ENCODE assay signal across 12 mouse cellular contexts in the genomic region with DNA sequence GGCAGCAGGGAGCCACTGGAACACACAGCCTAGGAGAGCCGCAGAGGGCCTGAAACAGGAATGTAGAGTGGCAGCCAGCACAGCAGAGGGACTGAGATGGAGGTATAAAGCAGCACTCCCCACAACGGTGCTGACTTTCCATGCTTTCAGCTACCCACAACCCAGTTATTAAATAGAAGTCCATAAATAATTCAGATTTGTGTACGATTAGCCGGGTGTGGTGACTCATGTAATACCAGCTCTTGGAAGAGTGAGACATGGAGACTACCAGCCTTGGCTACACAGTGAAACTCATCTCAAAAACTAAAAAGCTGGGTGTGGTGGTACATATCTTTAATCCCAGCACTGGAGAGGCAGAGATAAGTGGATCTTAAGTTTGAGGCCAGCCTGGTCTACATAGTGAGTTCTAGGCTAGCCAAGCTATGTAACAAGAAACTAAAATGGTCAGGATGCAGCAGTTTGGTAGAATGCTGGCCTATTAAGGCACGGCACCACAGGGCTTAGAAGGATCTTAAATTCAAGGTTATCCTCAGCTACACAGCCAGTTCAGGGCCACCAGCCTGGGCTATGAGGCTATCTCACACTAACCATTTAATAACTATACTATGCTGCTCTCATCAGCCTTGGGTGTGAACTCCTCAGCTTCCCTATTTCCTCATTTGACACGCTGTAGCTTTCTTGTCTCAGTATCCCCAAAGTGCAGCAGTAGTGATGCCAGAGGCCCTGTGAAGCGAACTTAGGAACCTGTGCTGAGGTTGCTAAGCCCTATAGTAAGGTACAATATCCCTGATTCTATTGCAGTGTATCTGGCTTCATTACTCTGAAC. TPM values are rescaled to one million over a fixed set of nuclear protein-coding genes. Genes with fewer than 3 reads are reported as not detected.
DNase-seq lines count a peak whose midpoint lies in the region; ATAC-seq lines count a peak whose summit lies in the region.
"Had no signal": no experiment of that assay in that cellular context is flagged by ENCODE, and none has a peak within 500 bp of the region (broad histone marks: within the 10 kb centered on the region; RNA-seq: fewer than 3 reads in every experiment).

No protein-coding gene starts in this region.

- peak overlapping the region; percentile 91; the same call in 1 of the 2 replicates for H3K4me2 ChIP-seq in heart, embryonic 12.5 days
- no peak overlapping the region for H3K4me2 ChIP-seq in liver, embryonic 13.5 days
- no peak overlapping the region for H3K4me2 ChIP-seq in liver, embryonic 11.5 days
- peak overlapping the region; percentile 91; the same call in 1 of the 2 replicates for H3K4me2 ChIP-seq in neural tube, embryonic 15.5 days

- DNase-seq in heart, adult 11 months = no peak
- DNase-seq in liver, embryonic 13.5 days = no peak
- DNase-seq in liver, embryonic 11.5 days (ENCODE audit: low spot score) = no peak
- DNase-seq in brain, adult 2 months (ENCODE audit: low read depth, low spot score) = peak; percentile 32
- DNase-seq in left cerebral cortex, adult 18-20 months (ENCODE audit: low spot score in 2 of 2) = no peak
- DNase-seq: adrenal gland, postnatal 25 days; cerebellum, postnatal 10 days; right cerebral cortex, postnatal 4 days; thymus, postnatal 14 days had no signal

- no peak for ATAC-seq in heart, embryonic 12.5 days (ENCODE audit: insufficient number of reproducible peaks, low FRiP score)
- ATAC-seq in liver, embryonic 13.5 days (ENCODE audit: low read depth) = peak; percentile 46
- no peak for ATAC-seq in liver, embryonic 11.5 days (replicated peaks; ENCODE audit: low FRiP score)
- ATAC-seq in neural tube, embryonic 15.5 days (ENCODE audit: low FRiP score) = no peak

- peak overlapping the region; percentile 87; the same call in 1 of the 2 replicates for H3K9ac ChIP-seq in heart, embryonic 12.5 days
- H3K9ac ChIP-seq in liver, embryonic 13.5 days = no peak overlapping the region
- H3K9ac ChIP-seq in liver, embryonic 11.5 days (ENCODE audit: low read depth, low read length) = no peak overlapping the region
- no peak overlapping the region for H3K9ac ChIP-seq in neural tube, embryonic 15.5 days (replicated peaks)

- no peaks in the 10 kb centered on the region for H3K9me3 ChIP-seq in heart, embryonic 12.5 days (replicated peaks)
- no peaks in the 10 kb centered on the region for H3K9me3 ChIP-seq in liver, embryonic 13.5 days (replicated peaks)
- no peaks in the 10 kb centered on the region for H3K9me3 ChIP-seq in liver, embryonic 11.5 days (ENCODE audit: control insufficient read depth, low read length)
- H3K9me3 ChIP-seq in neural tube, embryonic 15.5 days (replicated peaks) = no peaks in the 10 kb centered on the region

- H3K36me3 ChIP-seq in heart, embryonic 12.5 days = peaks cover 45% of the 10 kb centered on the region
- H3K36me3 ChIP-seq in liver, embryonic 13.5 days = peaks cover 42% of the 10 kb centered on the region
- peaks cover 34% of the 10 kb centered on the region for H3K36me3 ChIP-seq in liver, embryonic 11.5 days (ENCODE audit: control insufficient read depth, insufficient read depth, low read length)
- peaks cover 42% of the 10 kb centered on the region for H3K36me3 ChIP-seq in neural tube, embryonic 15.5 days

- 78% methylated on average over 7 of the region's 7 CpGs for WGBS in heart, embryonic 12.5 days
- 65% methylated on average over 7 of the region's 7 CpGs for WGBS in liver, embryonic 13.5 days (ENCODE audit: insufficient replicate concordance)
- WGBS in liver, embryonic 11.5 days = 73% methylated on average over 7 of the region's 7 CpGs
- WGBS in neural tube, embryonic 15.5 days = 76% methylated on average over 7 of the region's 7 CpGs

- H3K27me3 ChIP-seq in heart, embryonic 12.5 days (replicated peaks) = no peaks in the 10 kb centered on the region
- H3K27me3 ChIP-seq in liver, embryonic 13.5 days = peaks cover 35% of the 10 kb centered on the region
- H3K27me3 ChIP-seq in liver, embryonic 11.5 days (replicated peaks; ENCODE audit: control insufficient read depth, insufficient read depth, low read length) = peaks cover 6% of the 10 kb centered on the region; the same call in 1 of the 2 replicates
- no peaks in the 10 kb centered on the region for H3K27me3 ChIP-seq in neural tube, embryonic 15.5 days (replicated peaks)

- H3K4me1 ChIP-seq in heart, embryonic 12.5 days (replicated peaks) = peaks cover 31% of the 10 kb centered on the region
- peaks cover 50% of the 10 kb centered on the region for H3K4me1 ChIP-seq in liver, embryonic 13.5 days (replicated peaks)
- H3K4me1 ChIP-seq in liver, embryonic 11.5 days (replicated peaks; ENCODE audit: control insufficient read depth, insufficient read depth, low read length) = peaks cover 12% of the 10 kb centered on the region
- peaks cover 33% of the 10 kb centered on the region for H3K4me1 ChIP-seq in neural tube, embryonic 15.5 days

- peak overlapping the region; percentile 92; the same call in 1 of the 2 replicates for H3K27ac ChIP-seq in heart, embryonic 12.5 days (ENCODE audit: poor library complexity, severe bottlenecking)
- no peak overlapping the region for H3K27ac ChIP-seq in liver, embryonic 13.5 days
- H3K27ac ChIP-seq in liver, embryonic 11.5 days (ENCODE audit: low read depth, low read length) = no peak overlapping the region
- peak overlapping the region; percentile 94; the same call in 1 of the 2 replicates for H3K27ac ChIP-seq in neural tube, embryonic 15.5 days (replicated peaks)

- no peak overlapping the region for H3K4me3 ChIP-seq in heart, embryonic 12.5 days
- H3K4me3 ChIP-seq in liver, embryonic 13.5 days (replicated peaks) = no peak overlapping the region
- H3K4me3 ChIP-seq in liver, embryonic 11.5 days (ENCODE audit: low read depth, low read length) = no peak overlapping the region
- H3K4me3 ChIP-seq in neural tube, embryonic 15.5 days (replicated peaks) = no peak overlapping the region

RNA-seq across cellular contexts. Expression of a gene that starts 2.0 kb away (rescaled TPM):
- 29.5 and 33.0 TPM in 2 replicates for polyA plus RNA-seq in heart, embryonic 12.5 days (2016; fragmentation: Nextera tagmentation; extraction: Ambion mirVana)
- 1.7 and 2.3 TPM in 2 replicates for polyA plus RNA-seq in liver, embryonic 13.5 days (2015; fragmentation: Nextera tagmentation; extraction: Ambion mirVana)
- 7.7 and 7.8 TPM in 2 replicates for polyA plus RNA-seq in liver, embryonic 11.5 days (2014; fragmentation: Nextera tagmentation; extraction: Ambion mirVana)
- 16.9 and 19.2 TPM in 2 replicates for polyA plus RNA-seq in neural tube, embryonic 15.5 days (2015; fragmentation: Nextera tagmentation; extraction: Ambion mirVana)
- 100 to 1,000 TPM; 106 to 124 TPM for total RNA-seq in left cerebral cortex, adult 18-20 months (2021)

RNA-seq across cellular contexts. Expression of a gene that starts 11.6 kb away (rescaled TPM):
- 57.2 and 61.9 TPM in 2 replicates for polyA plus RNA-seq in heart, embryonic 12.5 days (2016; fragmentation: Nextera tagmentation; extraction: Ambion mirVana)
- polyA plus RNA-seq in liver, embryonic 13.5 days (2015; fragmentation: Nextera tagmentation; extraction: Ambion mirVana) = 74.8 and 74.9 TPM in 2 replicates
- polyA plus RNA-seq in liver, embryonic 11.5 days (2014; fragmentation: Nextera tagmentation; extraction: Ambion mirVana) = 127 and 130 TPM in 2 replicates
- 96.4 and 97.1 TPM in 2 replicates for polyA plus RNA-seq in neural tube, embryonic 15.5 days (2015; fragmentation: Nextera tagmentation; extraction: Ambion mirVana)
- total RNA-seq in left cerebral cortex, adult 18-20 months (2021) = 10 to 100 TPM; 41.8 to 48.5 TPM

RNA-seq across cellular contexts. Expression of a gene that starts 11.6 kb away (rescaled TPM):
- polyA plus RNA-seq in heart, embryonic 12.5 days (2016; fragmentation: Nextera tagmentation; extraction: Ambion mirVana) = 512 and 519 TPM in 2 replicates
- polyA plus RNA-seq in liver, embryonic 13.5 days (2015; fragmentation: Nextera tagmentation; extraction: Ambion mirVana) = 491 and 563 TPM in 2 replicates
- 943 and 989 TPM in 2 replicates for polyA plus RNA-seq in liver, embryonic 11.5 days (2014; fragmentation: Nextera tagmentation; extraction: Ambion mirVana)
- 364 and 412 TPM in 2 replicates for polyA plus RNA-seq in neural tube, embryonic 15.5 days (2015; fragmentation: Nextera tagmentation; extraction: Ambion mirVana)
- total RNA-seq in left cerebral cortex, adult 18-20 months (2021) = 10 to 100 TPM; 85.5 to 91.0 TPM

RNA-seq across cellular contexts. Expression of a gene that starts 19.2 kb away (rescaled TPM):
- polyA plus RNA-seq in heart, embryonic 12.5 days (2016; fragmentation: Nextera tagmentation; extraction: Ambion mirVana) = 0.14 and 0.15 TPM in 2 replicates
- polyA plus RNA-seq in liver, embryonic 13.5 days (2015; fragmentation: Nextera tagmentation; extraction: Ambion mirVana) = not detected in 2 replicates
- polyA plus RNA-seq in liver, embryonic 11.5 days (2014; fragmentation: Nextera tagmentation; extraction: Ambion mirVana) = not detected in 2 replicates
- polyA plus RNA-seq in neural tube, embryonic 15.5 days (2015; fragmentation: Nextera tagmentation; extraction: Ambion mirVana) = not detected in 2 replicates
- not detected for total RNA-seq in left cerebral cortex, adult 18-20 months (2021)
- total RNA-seq: adrenal gland, postnatal 25 days had no signal
- polyA plus RNA-seq: neural tube, embryonic 14.5 days had no signal

RNA-seq across cellular contexts. Expression of a gene that starts 21.2 kb away (rescaled TPM):
- polyA plus RNA-seq in heart, embryonic 12.5 days (2016; fragmentation: Nextera tagmentation; extraction: Ambion mirVana) = 1.2 and 1.7 TPM in 2 replicates
- polyA plus RNA-seq in liver, embryonic 13.5 days (2015; fragmentation: Nextera tagmentation; extraction: Ambion mirVana) = 1.3 and 2.4 TPM in 2 replicates
- polyA plus RNA-seq in liver, embryonic 11.5 days (2014; fragmentation: Nextera tagmentation; extraction: Ambion mirVana) = 1.5 and 4.1 TPM in 2 replicates
- 1.4 and 5.4 TPM in 2 replicates for polyA plus RNA-seq in neural tube, embryonic 15.5 days (2015; fragmentation: Nextera tagmentation; extraction: Ambion mirVana)
- total RNA-seq in left cerebral cortex, adult 18-20 months (2021) = not detected
- total RNA-seq: adrenal gland, postnatal 25 days had no signal
- polyA plus RNA-seq: neural tube, embryonic 14.5 days had no signal

Comparison
In these comparisons a context has a peak if more than half of its experiments do, and no peak if none do; other contexts are left out.
1. H3K27ac ChIP-seq: peak in heart, embryonic 12.5 days (single experiment) and neural tube, embryonic 15.5 days (single experiment); none in liver, embryonic 13.5 days (single experiment) and liver, embryonic 11.5 days (single experiment).
2. H3K4me2 ChIP-seq: peak in heart, embryonic 12.5 days (single experiment) and neural tube, embryonic 15.5 days (single experiment); none in liver, embryonic 13.5 days (single experiment) and liver, embryonic 11.5 days (single experiment).